Mouse (Mus musculus): ENCODE measurements at regions not wholly inside any gene's neighbourhood (a gene's known extent, or its start where the extent isn't known, plus 50 kb on each side); places are given as distances from the start of the nearest gene placed in this dataset.
"Not testable (repeated sequence)": the region's sequence is repeated elsewhere in the genome, so short reads cannot be mapped to it uniquely, and the experiment has no call there.

GRCm38 (mm10) chr1:117354624-117355023 lies 342.3 kb upstream of the Gm28363 start:
- no peak for DNase-seq

DNA sequence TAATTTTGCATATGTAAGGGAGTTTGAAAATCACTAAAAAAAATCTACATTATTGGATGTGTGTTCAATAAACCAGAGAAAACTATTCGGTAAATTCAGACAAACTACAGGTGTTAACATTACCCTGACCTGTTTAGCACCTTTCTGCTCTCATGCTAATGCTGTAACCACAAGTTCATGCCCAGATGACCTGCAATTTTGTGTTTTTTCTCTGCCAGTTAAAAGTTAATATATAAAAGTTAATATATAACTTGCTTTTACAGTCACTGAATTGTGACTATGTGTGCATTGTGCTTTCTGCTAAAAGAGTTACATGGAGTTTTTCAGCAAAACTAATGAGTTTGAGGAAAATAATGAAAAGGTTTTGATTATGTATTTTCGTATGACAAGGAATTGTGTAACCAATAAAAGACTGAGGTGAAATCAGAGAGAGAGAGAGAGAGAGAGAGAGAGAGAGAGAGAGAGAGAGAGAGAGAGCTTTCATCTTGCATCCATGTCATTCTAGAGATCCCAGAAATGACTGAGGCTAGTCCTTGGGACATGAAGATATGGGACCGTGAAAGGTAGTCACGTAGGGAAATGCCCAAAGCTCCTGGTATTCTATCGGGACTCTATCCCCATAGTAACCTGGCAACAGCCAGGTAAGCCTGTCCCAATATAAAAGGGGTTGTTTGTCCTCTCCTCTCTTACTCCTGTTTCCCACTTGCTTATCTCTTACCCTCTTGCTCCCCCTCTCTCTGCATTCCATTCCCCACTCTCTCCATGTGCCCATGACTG lies 340.3 kb upstream of the Gm28363 start:
- no peak for DNase-seq

GRCm38 (mm10) chr1:117364066-117364465 lies 332.9 kb upstream of the Gm28363 start:
- no peak for DNase-seq

DNA sequence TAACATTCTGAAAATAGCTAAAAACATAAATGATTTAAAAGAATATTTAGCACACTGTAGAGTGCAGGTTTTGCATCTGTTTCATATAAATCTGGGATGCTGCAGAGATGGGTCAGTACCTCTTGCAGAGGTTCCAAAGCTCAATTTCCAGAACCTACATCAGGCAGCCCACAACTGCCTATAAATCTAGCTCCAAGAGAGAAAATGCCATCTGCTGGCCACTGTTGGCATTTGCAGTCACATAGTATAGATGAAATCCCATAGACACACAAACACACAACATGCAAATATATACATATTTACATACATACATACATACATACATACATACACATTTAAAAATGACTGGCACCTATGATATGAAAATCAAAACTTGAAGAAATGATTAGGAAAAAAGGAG lies 284.6 kb upstream of the Gm28363 start:
- DNase-seq = no peak

GRCm38 (mm10) chr1:117457736-117458135 lies 239.2 kb upstream of the Gm28363 start:
- DNase-seq = no peak

GRCm38 (mm10) chr1:117458156-117458850 lies 238.6 kb upstream of the Gm28363 start:
- not testable (repeated sequence) for DNase-seq

DNA sequence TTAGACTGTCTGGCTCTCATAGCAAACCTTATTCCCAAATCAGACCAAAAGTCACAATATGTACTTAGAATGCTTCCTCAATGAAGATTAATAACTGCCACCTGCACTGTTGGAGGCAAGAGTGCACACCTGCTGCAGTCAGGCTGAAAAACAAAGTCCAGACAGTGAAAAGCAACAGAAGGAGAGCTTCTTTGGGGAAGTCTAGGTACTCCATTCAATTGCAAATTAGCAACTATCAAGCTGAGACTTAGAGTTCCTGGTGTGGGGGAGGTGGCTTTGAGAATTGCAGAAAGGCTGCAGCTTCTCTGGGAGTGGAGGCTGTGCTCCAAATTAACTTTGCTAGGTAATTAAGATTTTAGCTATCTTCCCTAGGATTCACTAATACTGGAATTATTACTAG lies 237.8 kb upstream of the Gm28363 start:
- not testable (repeated sequence) for DNase-seq

- DNase-seq = peak; percentile 25
Measured at GRCm38 (mm10) chr1:117490176-117490575, 206.8 kb upstream of the Gm28363 start.

DNA sequence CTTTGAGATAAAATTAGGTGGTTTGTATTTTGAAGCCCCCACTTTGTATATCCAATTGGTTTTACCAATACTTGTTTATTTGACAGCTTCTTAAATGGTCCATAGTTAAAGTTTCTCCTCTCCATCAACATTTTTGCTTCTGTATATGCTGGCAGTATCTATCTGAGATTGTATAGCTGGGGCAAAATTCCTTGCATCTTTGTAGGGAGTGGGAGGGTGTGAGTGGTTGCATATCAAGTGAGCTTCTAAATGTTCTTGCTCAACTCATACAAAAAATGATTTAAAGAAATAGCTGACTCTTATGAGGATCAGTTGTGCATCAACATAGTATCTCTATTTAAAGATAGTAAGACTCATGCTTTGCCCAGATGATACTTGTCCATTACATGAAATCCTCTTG lies 199.9 kb upstream of the Gm28363 start:
- no peak for DNase-seq

GRCm38 (mm10) chr1:117519498-117520032 lies 177.4 kb upstream of the Gm28363 start:
- DNase-seq = no peak
